Mouse (Mus musculus) small intestine, adult 2 months (tissue): ENCODE data around the gene Rab30.

Experiments
- CTCF ChIP-seq: fragments of 200-500 bp; IDR thresholded peaks from 2 replicates; pipeline ENCODE4 v1.5.1; 2012; ENCODE audit warnings: low read depth, mild to moderate bottlenecking, control low read depth, inconsistent platforms, low read length, moderate library complexity, mixed read lengths; ENCODE audit not compliant: insufficient replicate concordance, insufficient read length; ENCODE audit errors: extremely low read depth
- POLR2A ChIP-seq: fragments of 200-500 bp; IDR thresholded peaks from 2 replicates; pipeline ENCODE4 v1.6.1; 2012; ENCODE audit warnings: low read depth, mild to moderate bottlenecking, control low read depth, inconsistent platforms, low read length, moderate library complexity

DNA sequence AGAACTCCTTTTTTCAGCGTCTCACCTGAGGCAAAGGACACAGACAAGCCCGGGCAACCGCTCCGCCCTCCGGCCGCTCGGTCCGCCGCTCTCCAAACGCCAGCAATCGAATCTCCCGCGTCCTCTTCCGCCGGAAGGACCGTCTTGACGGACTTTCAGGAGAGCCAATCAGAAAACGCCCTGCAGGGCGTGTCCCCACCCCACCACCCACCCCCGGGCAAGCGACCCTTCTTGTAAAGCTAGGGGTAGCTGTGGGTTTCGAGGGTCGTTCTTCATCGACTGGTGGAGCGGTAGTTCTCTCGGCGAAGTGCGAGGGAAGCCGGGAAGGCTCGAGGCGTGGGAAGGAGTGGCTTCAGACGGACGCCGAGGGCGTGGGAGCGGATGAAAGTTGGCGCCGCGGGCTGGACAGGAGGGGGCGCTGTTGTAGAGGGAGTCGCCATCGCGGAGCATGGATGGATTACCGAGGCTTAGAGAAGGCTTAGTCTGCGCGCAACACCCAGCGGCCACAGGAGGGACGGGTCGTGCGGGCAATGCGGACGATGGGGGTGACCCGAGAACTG lies 132.8 kb downstream of the Rab30 start, which contains the start of the genes Ddias and Prcp:
- TF ChIP-seq POLR2A: 0 out of 2 replicates have a peak, but pooled peaks have one; percentile 23
- TF ChIP-seq CTCF: peak; percentile 95
